Mouse (Mus musculus) cortical plate, adult 2 months (tissue): ENCODE measurements around the gene Ncam1.

ENCODE experiments used
- CTCF ChIP-seq: fragments of 200-500 bp; IDR thresholded peaks from 2 replicates; pipeline ENCODE4 v1.5.1; 2011; ENCODE audit warnings: mild to moderate bottlenecking, control low read depth, low read length; ENCODE audit not compliant: insufficient read depth; ENCODE audit errors: extremely low read depth
- POLR2A ChIP-seq: fragments of 200-500 bp; IDR thresholded peaks from 2 replicates; pipeline ENCODE4 v1.6.1; 2011; ENCODE audit warnings: mild to moderate bottlenecking, low read length, control low read depth; ENCODE audit not compliant: insufficient read depth; ENCODE audit errors: extremely low read depth

DNA sequence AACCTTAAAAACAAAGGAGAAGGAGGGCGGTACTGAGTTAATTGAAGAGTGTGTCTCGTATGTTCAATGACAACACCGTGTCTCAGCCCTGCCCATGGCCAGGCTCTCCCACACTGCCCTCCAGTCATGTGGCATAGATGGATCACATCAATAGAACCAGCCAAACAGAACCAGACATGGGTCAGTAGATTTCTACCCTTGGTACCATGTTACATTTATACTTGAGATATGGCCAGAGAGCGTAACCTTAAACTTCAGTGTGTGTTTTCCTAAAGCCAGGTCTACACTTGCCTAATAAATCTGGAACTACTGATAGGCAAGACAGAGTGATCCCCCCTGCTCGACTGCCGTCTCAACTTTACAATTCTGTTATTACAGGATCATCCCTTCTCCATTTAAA, 38.2 kb downstream of the Ncam1 start:
- TF ChIP-seq POLR2A (no peak), CTCF (no peak)
